Mouse (Mus musculus) bone marrow macrophage, adult 2 months (primary cell): ENCODE data around the gene Mrpl23.

Experiments used
- CTCF ChIP-seq: IDR thresholded peaks from 2 replicates; pipeline ENCODE4 v1.5.1; 2012; ENCODE audit warnings: low read depth, mild to moderate bottlenecking, low read length, moderate library complexity
- POLR2A ChIP-seq: IDR thresholded peaks from 2 replicates; pipeline ENCODE4 v1.6.1; 2012; ENCODE audit warnings: mild to moderate bottlenecking, low read depth, low read length, borderline replicate concordance

GRCm38 (mm10) chr7:142576472-142577326 is 44.2 kb downstream of the Mrpl23 start:
- TF ChIP-seq CTCF (no peak), POLR2A (no peak)
